ENCODE assay signal across 7 mouse cellular contexts in the genomic region with DNA sequence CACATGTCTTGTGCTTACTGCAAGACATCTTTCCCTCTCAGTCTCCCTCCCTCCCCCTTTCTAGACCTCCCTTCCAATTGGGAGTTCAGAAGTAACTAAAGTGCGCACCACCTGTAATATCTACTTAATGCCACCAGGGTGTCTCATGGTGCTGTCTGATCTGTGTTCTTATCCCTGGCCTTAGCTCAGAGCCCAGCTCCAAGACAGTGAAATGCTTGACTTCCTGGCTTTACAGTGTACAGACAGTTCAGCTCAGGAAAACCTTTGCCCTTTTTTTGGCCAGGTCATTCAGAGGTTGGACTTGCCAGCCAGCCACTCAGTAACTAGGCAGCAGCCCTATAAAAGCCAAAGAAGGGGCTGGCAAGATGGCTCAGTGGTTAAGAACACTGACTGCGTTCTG. TPM values are rescaled to one million over a fixed set of nuclear protein-coding genes. Genes with fewer than 3 reads are reported as not detected.
DNase-seq lines count a peak whose midpoint lies in the region; ATAC-seq and TF ChIP-seq lines count a peak whose summit lies in the region.

No protein-coding gene starts in this region.

- peak; percentile 94 for TF ChIP-seq CTCF in intestine, postnatal 0 days (IDR thresholded peaks at IDR 0.05; ENCODE audit: low read depth)
- TF ChIP-seq CTCF in lung, adult 2 months (IDR thresholded peaks at IDR 0.05; ENCODE audit: insufficient read depth, low read length) = peak; percentile 59

- TF ChIP-seq POLR2A in lung, adult 2 months (IDR thresholded peaks at IDR 0.05; ENCODE audit: borderline replicate concordance, extremely low read depth, low read depth, low read length) = no peak

- no peak overlapping the region for H3K27ac ChIP-seq in intestine, postnatal 0 days (ENCODE audit: low read depth, low read length)

- DNase-seq in 3T3-L1 (ENCODE audit: low read depth, low spot score) = peak; percentile 89
- DNase-seq in CD4-positive helper T cell, adult 2 months (ENCODE audit: low read depth, low spot score) = peak; percentile 76
- peak; percentile 74 for DNase-seq in cerebellum, adult 9-10 months
- DNase-seq in lung, adult 2 months = no peak
- peak; percentile 84 for DNase-seq in retina, embryonic 14.5 days (ENCODE audit: low spot score)

- WGBS in intestine, postnatal 0 days = 48% methylated on average over 2 of the region's 2 CpGs
- WGBS in lung, adult 2 months = 50% methylated on average over 2 of the region's 2 CpGs

- no peak overlapping the region for H3K9ac ChIP-seq in intestine, postnatal 0 days (ENCODE audit: low read depth, low read length)

- no peak overlapping the region for H3K4me2 ChIP-seq in intestine, postnatal 0 days (replicated peaks; ENCODE audit: low read depth)

- H3K36me3 ChIP-seq in intestine, postnatal 0 days (ENCODE audit: control insufficient read depth, insufficient read depth) = no peaks in the 10 kb centered on the region

- H3K4me1 ChIP-seq in intestine, postnatal 0 days (replicated peaks; ENCODE audit: control insufficient read depth, insufficient read depth, low read length) = no peaks in the 10 kb centered on the region
- no peaks in the 10 kb centered on the region for H3K4me1 ChIP-seq in lung, adult 2 months (ENCODE audit: control insufficient read depth, insufficient read depth, low read length)

- peak; percentile 87 for ATAC-seq in granulocyte monocyte progenitor cell, adult 5-6 weeks (replicated peaks; ENCODE audit: poor library complexity, severe bottlenecking)
- ATAC-seq in intestine, postnatal 0 days = peak; percentile 71

- no peaks in the 10 kb centered on the region for H3K27me3 ChIP-seq in intestine, postnatal 0 days (replicated peaks; ENCODE audit: control insufficient read depth, insufficient read depth, low read length)

- H3K9me3 ChIP-seq in intestine, postnatal 0 days (ENCODE audit: control insufficient read depth) = no peaks in the 10 kb centered on the region

- H3K4me3 ChIP-seq in intestine, postnatal 0 days (ENCODE audit: low read depth, low read length) = no peak overlapping the region
- no peak overlapping the region for H3K4me3 ChIP-seq in lung, adult 2 months (replicated peaks; ENCODE audit: extremely low read depth, low read depth, low read length)

RNA-seq across cellular contexts. Expression of a gene that starts 8.9 kb away (rescaled TPM):
- total RNA-seq in granulocyte monocyte progenitor cell, adult 5-6 weeks (2014; fragmentation: Nextera tagmentation) = 28.2 and 32.0 TPM in 2 replicates
- total RNA-seq in granulocyte monocyte progenitor cell, adult 5-6 weeks (2017) = 14.3 and 15.8 TPM in 2 replicates
- polyA plus RNA-seq in intestine, postnatal 0 days (2015; fragmentation: Nextera tagmentation; extraction: Ambion mirVana) = 16.8 and 18.7 TPM in 2 replicates
- 22.4 and 26.5 TPM in 2 replicates for polyA plus RNA-seq in lung, adult 2 months (2012; rRNA removed)

RNA-seq across cellular contexts. Expression of a gene that starts 12.0 kb away (rescaled TPM):
- 195 and 201 TPM in 2 replicates for total RNA-seq in granulocyte monocyte progenitor cell, adult 5-6 weeks (2014; fragmentation: Nextera tagmentation)
- 500 and 715 TPM in 2 replicates for total RNA-seq in granulocyte monocyte progenitor cell, adult 5-6 weeks (2017)
- polyA plus RNA-seq in intestine, postnatal 0 days (2015; fragmentation: Nextera tagmentation; extraction: Ambion mirVana) = 70.7 and 73.2 TPM in 2 replicates
- 76.5 and 93.4 TPM in 2 replicates for polyA plus RNA-seq in lung, adult 2 months (2012; rRNA removed)

RNA-seq across cellular contexts. Expression of a gene that starts 38.7 kb away (rescaled TPM):
- total RNA-seq in granulocyte monocyte progenitor cell, adult 5-6 weeks (2014; fragmentation: Nextera tagmentation) = 0.92 and 1.1 TPM in 2 replicates
- total RNA-seq in granulocyte monocyte progenitor cell, adult 5-6 weeks (2017) = 1.5 and 1.6 TPM in 2 replicates
- polyA plus RNA-seq in intestine, postnatal 0 days (2015; fragmentation: Nextera tagmentation; extraction: Ambion mirVana) = 7.1 and 10.1 TPM in 2 replicates
- polyA plus RNA-seq in lung, adult 2 months (2012; rRNA removed) = 40.7 and 42.9 TPM in 2 replicates
